Mouse (Mus musculus): ENCODE measurements around the gene Zfp706. TPM values are rescaled to one million over a fixed set of nuclear protein-coding genes. Genes with fewer than 3 reads are reported as not detected.

Gene Zfp706
- polyA plus RNA-seq, 1 experiment from 2014 or later, result 479 TPM

GRCm38 (mm10) chr15:37038666-37039065 lies 31.1 kb upstream of the Zfp706 start:
- no peaks in the 10 kb centered on the region for H3K36me3 ChIP-seq (ENCODE audit: control insufficient read depth, insufficient read depth)
- no peak for ATAC-seq
- no peak overlapping the region for H3K9ac ChIP-seq (replicated peaks; ENCODE audit: low read depth, low read length)
- H3K4me2 ChIP-seq (ENCODE audit: low read length), result no peak overlapping the region
- no peak overlapping the region for H3K4me3 ChIP-seq (replicated peaks; ENCODE audit: low read length)
- no peaks in the 10 kb centered on the region for H3K27me3 ChIP-seq (replicated peaks; ENCODE audit: control insufficient read depth, insufficient read depth, low read length)
- no peak overlapping the region for H3K27ac ChIP-seq (ENCODE audit: low read length)
- 87% methylated on average over 1 of the region's 1 CpGs for whole genome bisulfite sequencing
- peaks cover 28% of the 10 kb centered on the region for H3K4me1 ChIP-seq (replicated peaks; ENCODE audit: control insufficient read depth, insufficient read depth, low read length)
- no peaks in the 10 kb centered on the region for H3K9me3 ChIP-seq (ENCODE audit: control insufficient read depth, low read length)

DNA sequence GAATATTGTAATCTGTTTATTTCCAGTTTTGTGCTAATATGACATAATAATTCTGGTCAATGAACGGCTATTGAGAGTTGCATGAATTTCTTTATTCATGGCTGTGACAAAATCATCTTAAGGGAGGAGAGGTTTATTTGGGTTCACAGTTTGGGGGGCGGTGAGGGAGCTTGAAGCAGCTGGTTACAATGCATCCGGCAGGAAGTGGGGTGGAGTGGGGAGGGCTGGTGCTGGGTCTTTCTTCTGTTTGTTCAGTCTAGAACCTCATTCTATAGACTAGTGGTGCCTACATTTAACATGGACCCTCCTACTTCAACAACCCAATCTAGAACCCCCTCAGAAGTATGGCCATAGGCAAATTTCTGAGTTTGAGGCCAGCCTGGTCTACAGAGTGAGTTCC lies 30.1 kb upstream of the Zfp706 start:
- Histone ChIP-seq H3K9me3 (ENCODE audit: control insufficient read depth, low read length) (no peaks in the 10 kb centered on the region), H3K27ac (ENCODE audit: low read length) (peak overlapping the region; percentile 72), H3K27me3 (replicated peaks; ENCODE audit: control insufficient read depth, insufficient read depth, low read length) (no peaks in the 10 kb centered on the region), H3K36me3 (ENCODE audit: control insufficient read depth, insufficient read depth) (no peaks in the 10 kb centered on the region), H3K4me1 (replicated peaks; ENCODE audit: control insufficient read depth, insufficient read depth, low read length) (peaks cover 26% of the 10 kb centered on the region), H3K9ac (replicated peaks; ENCODE audit: low read depth, low read length) (no peak overlapping the region), H3K4me3 (replicated peaks; ENCODE audit: low read length) (no peak overlapping the region), H3K4me2 (ENCODE audit: low read length) (no peak overlapping the region)
- ATAC-seq, result no peak
- 66% methylated on average over 3 of the region's 3 CpGs for WGBS

- peak overlapping the region; percentile 35 for H3K4me2 ChIP-seq (ENCODE audit: low read length)
- H3K4me1 ChIP-seq (replicated peaks; ENCODE audit: control insufficient read depth, insufficient read depth, low read length), result peaks cover 21% of the 10 kb centered on the region
- H3K9ac ChIP-seq (replicated peaks; ENCODE audit: low read depth, low read length), result peak overlapping the region; percentile 15; the same call in 1 of the 2 replicates
- no peaks in the 10 kb centered on the region for H3K27me3 ChIP-seq (replicated peaks; ENCODE audit: control insufficient read depth, insufficient read depth, low read length)
- no peaks in the 10 kb centered on the region for H3K36me3 ChIP-seq (ENCODE audit: control insufficient read depth, insufficient read depth)
- peak overlapping the region; percentile 96 for H3K27ac ChIP-seq (ENCODE audit: low read length)
- WGBS, result 22% methylated on average over 7 of the region's 7 CpGs
- H3K9me3 ChIP-seq (ENCODE audit: control insufficient read depth, low read length), result no peaks in the 10 kb centered on the region
- no peak overlapping the region for H3K4me3 ChIP-seq (replicated peaks; ENCODE audit: low read length)
- peak; percentile 92 for ATAC-seq
These were observed 29.0 kb upstream of the Zfp706 start for GRCm38 (mm10) chr15:37036481-37037156.

- Histone ChIP-seq H3K4me2 (ENCODE audit: low read length) (no peak overlapping the region), H3K9me3 (ENCODE audit: control insufficient read depth, low read length) (no peaks in the 10 kb centered on the region), H3K36me3 (ENCODE audit: control insufficient read depth, insufficient read depth) (no peaks in the 10 kb centered on the region), H3K27ac (ENCODE audit: low read length) (no peak overlapping the region), H3K27me3 (replicated peaks; ENCODE audit: control insufficient read depth, insufficient read depth, low read length) (no peaks in the 10 kb centered on the region), H3K4me1 (replicated peaks; ENCODE audit: control insufficient read depth, insufficient read depth, low read length) (peaks cover 17% of the 10 kb centered on the region), H3K9ac (replicated peaks; ENCODE audit: low read depth, low read length) (no peak overlapping the region), H3K4me3 (replicated peaks; ENCODE audit: low read length) (no peak overlapping the region)
- WGBS, result 82% methylated on average over 2 of the region's 2 CpGs
- no peak for ATAC-seq
These were observed 26.6 kb upstream of the Zfp706 start for GRCm38 (mm10) chr15:37034155-37034554.

DNA sequence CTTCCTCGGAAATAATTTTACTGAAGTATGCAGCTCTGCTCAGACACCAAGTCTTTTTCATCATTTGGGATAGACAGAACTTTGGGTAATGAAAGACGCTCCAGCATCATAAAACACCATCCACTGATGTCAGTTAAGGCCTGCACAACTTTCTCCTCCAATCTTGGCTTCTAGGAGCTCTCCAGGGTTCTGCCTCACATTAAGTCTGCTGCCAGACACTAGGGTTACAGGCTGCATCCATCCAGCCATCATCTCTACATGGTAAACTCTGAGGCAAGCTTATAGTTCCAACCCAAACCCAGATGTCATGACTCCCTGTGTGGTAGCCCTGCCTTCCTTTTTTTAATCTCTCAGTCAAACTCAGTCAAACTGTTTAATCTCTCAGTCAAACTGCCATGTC lies 25.9 kb upstream of the Zfp706 start:
- Histone ChIP-seq H3K27me3 (replicated peaks; ENCODE audit: control insufficient read depth, insufficient read depth, low read length) (no peaks in the 10 kb centered on the region), H3K4me3 (replicated peaks; ENCODE audit: low read length) (no peak overlapping the region), H3K9me3 (ENCODE audit: control insufficient read depth, low read length) (no peaks in the 10 kb centered on the region), H3K36me3 (ENCODE audit: control insufficient read depth, insufficient read depth) (no peaks in the 10 kb centered on the region), H3K4me1 (replicated peaks; ENCODE audit: control insufficient read depth, insufficient read depth, low read length) (peaks cover 17% of the 10 kb centered on the region), H3K9ac (replicated peaks; ENCODE audit: low read depth, low read length) (no peak overlapping the region), H3K4me2 (ENCODE audit: low read length) (no peak overlapping the region), H3K27ac (ENCODE audit: low read length) (no peak overlapping the region)
- no peak for ATAC-seq
- 93% methylated on average over 2 of the region's 2 CpGs for WGBS

GRCm38 (mm10) chr15:37031334-37032150 lies 24.0 kb upstream of the Zfp706 start:
- H3K4me2 ChIP-seq (ENCODE audit: low read length), result no peak overlapping the region
- 0 out of 2 replicates have a peak, but pooled peaks have one; percentile 14 for ATAC-seq
- H3K9ac ChIP-seq (replicated peaks; ENCODE audit: low read depth, low read length), result no peak overlapping the region
- H3K9me3 ChIP-seq (ENCODE audit: control insufficient read depth, low read length), result no peaks in the 10 kb centered on the region
- H3K36me3 ChIP-seq (ENCODE audit: control insufficient read depth, insufficient read depth), result no peaks in the 10 kb centered on the region
- peaks cover 10% of the 10 kb centered on the region for H3K4me1 ChIP-seq (replicated peaks; ENCODE audit: control insufficient read depth, insufficient read depth, low read length)
- 34% methylated on average over 6 of the region's 6 CpGs for WGBS
- H3K27me3 ChIP-seq (replicated peaks; ENCODE audit: control insufficient read depth, insufficient read depth, low read length), result no peaks in the 10 kb centered on the region
- H3K27ac ChIP-seq (ENCODE audit: low read length), result no peak overlapping the region
- no peak overlapping the region for H3K4me3 ChIP-seq (replicated peaks; ENCODE audit: low read length)

GRCm38 (mm10) chr15:37030929-37031328 lies 23.4 kb upstream of the Zfp706 start:
- H3K4me1 ChIP-seq (replicated peaks; ENCODE audit: control insufficient read depth, insufficient read depth, low read length), result peaks cover 4% of the 10 kb centered on the region
- H3K4me3 ChIP-seq (replicated peaks; ENCODE audit: low read length), result no peak overlapping the region
- no peak overlapping the region for H3K4me2 ChIP-seq (ENCODE audit: low read length)
- no peaks in the 10 kb centered on the region for H3K36me3 ChIP-seq (ENCODE audit: control insufficient read depth, insufficient read depth)
- no peak overlapping the region for H3K27ac ChIP-seq (ENCODE audit: low read length)
- H3K27me3 ChIP-seq (replicated peaks; ENCODE audit: control insufficient read depth, insufficient read depth, low read length), result no peaks in the 10 kb centered on the region
- ATAC-seq, result no peak
- no peaks in the 10 kb centered on the region for H3K9me3 ChIP-seq (ENCODE audit: control insufficient read depth, low read length)
- no peak overlapping the region for H3K9ac ChIP-seq (replicated peaks; ENCODE audit: low read depth, low read length)
- WGBS, result 75% methylated on average over 3 of the region's 3 CpGs

GRCm38 (mm10) chr15:37027956-37028355 lies 20.4 kb upstream of the Zfp706 start:
- no peak for ATAC-seq
- Histone ChIP-seq H3K4me1 (replicated peaks; ENCODE audit: control insufficient read depth, insufficient read depth, low read length) (no peaks in the 10 kb centered on the region; the same call in 1 of the 2 replicates), H3K9me3 (ENCODE audit: control insufficient read depth, low read length) (no peaks in the 10 kb centered on the region), H3K4me3 (replicated peaks; ENCODE audit: low read length) (no peak overlapping the region), H3K36me3 (ENCODE audit: control insufficient read depth, insufficient read depth) (no peaks in the 10 kb centered on the region), H3K4me2 (ENCODE audit: low read length) (no peak overlapping the region), H3K27me3 (replicated peaks; ENCODE audit: control insufficient read depth, insufficient read depth, low read length) (no peaks in the 10 kb centered on the region), H3K9ac (replicated peaks; ENCODE audit: low read depth, low read length) (no peak overlapping the region), H3K27ac (ENCODE audit: low read length) (no peak overlapping the region)

DNA sequence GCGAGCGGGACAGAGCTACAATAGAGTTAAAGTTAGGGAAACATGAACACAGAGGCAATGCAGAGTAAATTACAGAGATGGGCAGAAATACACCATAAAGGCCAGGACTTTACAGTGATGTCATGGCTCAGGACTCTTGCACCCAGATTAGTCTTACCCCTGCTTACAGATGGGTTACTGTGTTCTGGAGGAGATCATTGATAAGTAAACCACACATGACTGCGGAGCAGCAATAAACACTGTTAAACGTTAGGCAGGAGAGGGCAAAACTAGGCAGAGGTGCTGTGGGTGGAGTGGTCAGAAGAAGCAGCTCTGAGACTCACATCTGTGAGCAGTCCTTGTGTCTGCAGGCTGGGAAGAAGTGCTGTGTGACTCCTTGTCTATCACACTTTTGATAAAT lies 18.9 kb upstream of the Zfp706 start:
- WGBS, result 85% methylated on average over 4 of the region's 4 CpGs

More for the DNA sequence above, 18.9 kb upstream of the Zfp706 start:
- Histone ChIP-seq H3K4me3 (replicated peaks; ENCODE audit: low read length) (no peak overlapping the region), H3K9me3 (ENCODE audit: control insufficient read depth, low read length) (no peaks in the 10 kb centered on the region), H3K27me3 (replicated peaks; ENCODE audit: control insufficient read depth, insufficient read depth, low read length) (no peaks in the 10 kb centered on the region), H3K27ac (ENCODE audit: low read length) (no peak overlapping the region), H3K4me2 (ENCODE audit: low read length) (no peak overlapping the region), H3K4me1 (replicated peaks; ENCODE audit: control insufficient read depth, insufficient read depth, low read length) (no peaks in the 10 kb centered on the region; the same call in 1 of the 2 replicates), H3K9ac (replicated peaks; ENCODE audit: low read depth, low read length) (no peak overlapping the region), H3K36me3 (ENCODE audit: control insufficient read depth, insufficient read depth) (no peaks in the 10 kb centered on the region)
- ATAC-seq, result no peak
